Mouse (Mus musculus) stomach, embryonic 15.5 days (tissue): ENCODE measurements around the gene Rrad. TPM values are rescaled to one million over a fixed set of nuclear protein-coding genes. Genes with fewer than 3 reads are reported as not detected.
A peak's percentile ranks its signal among the peaks of the same experiment; 100 is the strongest.

Experiments used
- ATAC-seq: fragments of 200-750 bp; cut with Nextera tagmentation; 2 replicates; pipeline ENCODE4 v1.8.0; 2017; ENCODE audit warnings: low read depth, moderate number of reproducible peaks, moderate TSS enrichment; ENCODE audit not compliant: insufficient read depth, low FRiP score
- H3K27ac ChIP-seq: fragments of 300-500 bp; sonication (generic); 2 replicates; pipeline ENCODE4 v1.5.1; 2015; ENCODE audit warnings: mild to moderate bottlenecking, inconsistent platforms
- H3K27me3 ChIP-seq: fragments of 300-500 bp; sonication (generic); replicated peaks from 2 replicates; pipeline ENCODE4 v1.6.1; 2015; ENCODE audit warnings: inconsistent platforms
- H3K36me3 ChIP-seq: fragments of 300-500 bp; sonication (generic); 2 replicates; pipeline ENCODE4 v1.6.1; 2015; ENCODE audit warnings: inconsistent platforms
- H3K4me1 ChIP-seq: fragments of 300-500 bp; sonication (generic); 2 replicates; pipeline ENCODE4 v1.6.1; 2015; ENCODE audit warnings: inconsistent platforms
- H3K4me2 ChIP-seq: fragments of 300-500 bp; sonication (generic); 2 replicates; pipeline ENCODE4 v1.6.1; 2015; ENCODE audit warnings: mild to moderate bottlenecking, inconsistent platforms
- H3K4me3 ChIP-seq: fragments of 300-500 bp; sonication (generic); replicated peaks from 2 replicates; pipeline ENCODE4 v1.5.1; 2015; ENCODE audit warnings: inconsistent platforms
- H3K9ac ChIP-seq: fragments of 300-500 bp; sonication (generic); 2 replicates; pipeline ENCODE4 v1.6.1; 2015; ENCODE audit warnings: inconsistent platforms
- H3K9me3 ChIP-seq: fragments of 300-500 bp; sonication (generic); 2 replicates; pipeline ENCODE4 v1.6.1; 2016; ENCODE audit warnings: inconsistent platforms
- WGBS: fragments of 180-500 bp; shearing (Covaris S2); methylation state at CpG from one replicate; pipeline ENCODE4 v1.1.7; 2015; 5-methylcytosine and 5-hydroxymethylcytosine counted together
- polyA plus RNA-seq: library from polyadenylated mRNA; unstranded; fragments of >200 nt; fragmentation: Nextera tagmentation; extraction: Ambion mirVana; gene quantifications from 2 replicates; pipeline ENCODE4 v1.2.1, GENCODE M21; 2015

Gene Rrad
- polyA plus RNA-seq, 1 experiment from 2014 or later, result 7.9 TPM

DNA sequence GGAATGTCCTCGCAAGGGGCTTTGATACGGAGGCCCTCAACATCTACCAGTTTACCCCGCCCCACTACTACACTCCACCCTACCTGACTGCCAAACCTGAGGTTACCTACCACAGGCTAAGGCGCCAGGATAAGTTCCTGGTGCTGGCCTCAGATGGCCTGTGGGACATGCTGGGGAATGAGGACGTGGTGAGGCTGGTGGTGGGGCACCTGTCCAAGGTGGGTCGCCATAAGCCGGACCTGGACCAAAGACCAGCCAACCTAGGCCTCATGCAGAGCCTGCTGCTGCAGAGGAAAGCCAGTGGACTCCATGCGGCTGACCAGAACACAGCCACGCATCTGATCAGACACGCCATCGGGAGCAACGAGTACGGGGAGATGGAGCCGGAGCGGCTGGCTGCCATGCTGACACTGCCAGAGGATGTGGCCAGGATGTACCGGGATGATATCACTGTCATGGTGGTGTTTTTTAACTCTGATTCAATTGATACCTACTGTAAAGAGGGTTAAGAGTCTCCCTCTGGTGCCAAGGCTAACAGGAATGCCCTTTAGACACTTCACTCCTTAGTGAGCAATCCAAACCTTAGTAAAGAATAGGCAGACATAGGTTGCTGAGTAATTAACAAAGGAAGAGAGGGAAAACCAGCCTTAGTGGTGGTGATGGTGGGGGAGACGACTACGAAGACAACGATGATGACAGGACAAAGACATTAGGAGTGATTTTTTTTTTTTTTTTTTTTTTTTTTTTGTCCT lies 36.3 kb downstream of the Rrad start:
- Histone ChIP-seq H3K36me3 (peaks cover 12% of the 10 kb centered on the region), H3K27me3 (no peaks in the 10 kb centered on the region), H3K27ac (no peak overlapping the region), H3K4me1 (0 out of 2 replicates have a peak, but pooled peaks cover 10% of the 10 kb centered on the region), H3K4me2 (no peak overlapping the region), H3K4me3 (no peak overlapping the region), H3K9me3 (no peaks in the 10 kb centered on the region), H3K9ac (no peak overlapping the region)
- WGBS, result 92% methylated on average over 19 of the region's 19 CpGs
- no peak for ATAC-seq

DNA sequence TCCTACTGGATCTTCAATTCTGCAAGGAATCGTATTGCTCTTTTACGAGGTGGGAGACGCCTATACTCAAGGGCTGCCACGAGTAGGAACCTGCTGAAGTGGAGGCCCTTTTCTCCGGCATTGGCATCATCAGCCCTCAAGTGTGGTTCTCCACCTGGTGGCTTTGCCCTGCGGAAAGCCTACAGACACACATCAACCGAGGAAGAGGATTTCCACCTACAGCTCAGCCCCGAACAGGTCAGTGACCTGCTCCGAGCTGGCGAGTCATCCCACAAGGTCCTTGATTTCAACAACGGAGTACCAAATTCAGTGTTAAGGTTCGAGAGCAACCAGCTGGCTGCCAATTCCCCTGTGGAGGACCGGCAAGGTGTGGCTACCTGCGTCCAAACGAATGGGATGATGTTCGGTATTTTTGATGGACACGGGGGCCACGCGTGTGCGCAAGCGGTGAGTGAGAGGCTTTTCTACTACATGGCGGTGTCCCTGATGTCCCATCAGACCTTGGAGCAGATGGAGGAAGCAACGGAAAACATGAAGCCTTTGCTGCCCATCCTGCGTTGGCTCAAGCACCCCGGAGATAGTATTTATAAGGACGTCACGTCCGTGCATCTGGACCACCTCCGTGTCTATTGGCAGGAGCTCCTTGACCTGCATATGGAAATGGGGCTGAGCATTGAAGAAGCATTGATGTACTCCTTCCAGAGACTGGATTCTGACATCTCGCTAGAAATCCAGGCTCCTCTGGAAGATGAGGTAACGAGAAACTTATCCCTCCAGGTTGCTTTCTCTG lies 37.4 kb downstream of the Rrad start:
- Histone ChIP-seq H3K4me1 (0 out of 2 replicates have a peak, but pooled peaks cover 10% of the 10 kb centered on the region), H3K4me2 (no peak overlapping the region), H3K4me3 (no peak overlapping the region), H3K27me3 (no peaks in the 10 kb centered on the region), H3K27ac (no peak overlapping the region), H3K36me3 (peaks cover 12% of the 10 kb centered on the region), H3K9me3 (no peaks in the 10 kb centered on the region), H3K9ac (no peak overlapping the region)
- WGBS, result 94% methylated on average over 31 of the region's 31 CpGs
- no peak for ATAC-seq

DNA sequence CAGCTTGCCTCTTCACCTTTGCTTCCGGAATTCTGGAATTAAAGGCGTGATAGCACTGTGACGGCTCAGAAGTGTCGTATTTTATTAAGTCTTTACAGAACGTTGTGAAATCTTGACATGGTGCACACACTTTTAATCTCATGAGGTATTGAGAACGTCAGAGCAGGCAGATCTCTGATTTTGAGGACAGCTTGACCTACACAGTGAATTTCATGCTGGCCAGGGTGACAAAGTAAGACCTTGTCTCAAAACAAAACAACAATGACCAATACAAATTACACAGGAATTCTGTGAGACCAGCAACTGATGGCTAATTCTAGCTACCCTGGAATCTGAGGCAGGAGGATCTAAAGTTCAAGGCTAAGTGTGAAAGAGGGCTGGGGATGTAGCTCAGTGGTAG lies 38.6 kb downstream of the Rrad start:
- no peaks in the 10 kb centered on the region for H3K27me3 ChIP-seq
- 0 out of 2 replicates have a peak, but pooled peaks cover 10% of the 10 kb centered on the region for H3K4me1 ChIP-seq
- peaks cover 12% of the 10 kb centered on the region for H3K36me3 ChIP-seq
- H3K4me3 ChIP-seq, result peak overlapping the region; percentile 70; the same call in 1 of the 2 replicates
- no peak overlapping the region for H3K9ac ChIP-seq
- no peaks in the 10 kb centered on the region for H3K9me3 ChIP-seq
- 63% methylated on average over 6 of the region's 6 CpGs for WGBS
- H3K4me2 ChIP-seq, result peak overlapping the region; percentile 71
- no peak overlapping the region for H3K27ac ChIP-seq
- no peak for ATAC-seq

DNA sequence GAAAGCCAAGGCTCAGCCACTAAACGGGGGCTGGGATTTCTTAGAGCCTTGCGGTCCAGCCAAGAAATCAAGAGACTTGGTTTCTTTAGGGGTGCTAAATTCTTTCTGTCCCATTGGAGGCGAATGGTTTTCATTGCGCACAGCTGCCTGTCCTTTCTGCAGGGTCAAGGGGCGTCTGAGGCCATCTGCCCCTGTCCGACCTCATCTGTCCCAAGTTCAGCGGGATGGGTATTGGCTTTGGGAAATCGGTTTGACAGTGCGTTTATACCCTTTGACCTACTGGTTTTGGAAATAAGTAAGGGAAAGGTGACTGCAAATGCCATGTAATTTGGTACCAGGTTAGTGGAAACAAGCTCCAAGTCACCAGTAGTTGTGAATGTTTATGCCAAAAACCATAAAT lies 39.3 kb downstream of the Rrad start:
- no peak for ATAC-seq
- peak overlapping the region; percentile 70 for H3K4me3 ChIP-seq
- 2% methylated on average over 9 of the region's 9 CpGs for WGBS
- no peaks in the 10 kb centered on the region for H3K27me3 ChIP-seq
- no peaks in the 10 kb centered on the region for H3K9me3 ChIP-seq
- peak overlapping the region; percentile 89 for H3K27ac ChIP-seq
- H3K36me3 ChIP-seq, result peaks cover 12% of the 10 kb centered on the region
- H3K4me1 ChIP-seq, result 0 out of 2 replicates have a peak, but pooled peaks cover 10% of the 10 kb centered on the region
- peak overlapping the region; percentile 71 for H3K4me2 ChIP-seq
- H3K9ac ChIP-seq, result peak overlapping the region; percentile 57; the same call in 1 of the 2 replicates

DNA sequence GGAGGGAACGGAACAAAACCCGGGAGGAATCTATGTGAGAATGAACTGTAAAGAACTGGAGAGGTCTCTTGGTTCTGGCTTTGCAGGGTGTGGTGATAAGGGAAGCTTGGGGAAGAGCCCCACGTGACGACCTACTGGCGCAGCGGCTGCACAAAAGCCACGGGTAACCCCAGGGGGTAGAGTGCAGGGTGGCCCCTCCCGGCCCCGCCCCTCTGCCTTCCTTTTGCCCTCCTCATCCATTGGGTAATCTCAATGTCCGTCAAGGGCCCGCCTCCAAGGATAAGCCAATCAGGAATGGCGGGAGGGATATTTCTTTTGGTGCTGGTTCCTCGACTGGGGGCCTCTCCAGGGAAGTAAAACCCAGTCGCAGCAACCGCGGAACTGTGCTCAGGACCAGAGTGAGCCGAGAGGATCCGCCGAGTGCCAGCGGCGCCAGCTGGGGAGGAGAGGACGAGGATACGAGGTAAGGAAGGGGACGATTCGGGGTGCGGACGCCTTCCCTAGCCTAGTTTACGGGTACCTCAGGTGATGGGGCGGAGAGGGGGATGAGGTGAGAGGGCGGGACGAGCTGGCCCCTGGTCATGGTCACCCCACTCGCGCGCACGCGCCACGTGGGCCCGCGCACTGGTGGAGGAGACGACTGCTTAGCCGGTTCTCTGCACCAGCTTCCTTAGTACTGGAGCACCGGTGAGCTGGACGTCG lies 39.8 kb downstream of the Rrad start, which contains the start of gene Pdp2:
TSS of gene Pdp2 (plus strand) at position 319 of the 702 bp plus-strand sequence.
- H3K36me3 ChIP-seq, result peaks cover 12% of the 10 kb centered on the region
- no peaks in the 10 kb centered on the region for H3K27me3 ChIP-seq
- H3K9ac ChIP-seq, result peak within 1 kb of the TSS; percentile 57
- H3K9me3 ChIP-seq, result no peaks in the 10 kb centered on the region
- H3K4me1 ChIP-seq, result 0 out of 2 replicates have a peak, but pooled peaks cover 10% of the 10 kb centered on the region
- peak; percentile 99 for ATAC-seq
- peak within 1 kb of the TSS; percentile 70 for H3K4me3 ChIP-seq
- peak within 1 kb of the TSS; percentile 71 for H3K4me2 ChIP-seq
- under 1% methylated on average over 44 of the region's 44 CpGs for WGBS
- peak within 1 kb of the TSS; percentile 89 for H3K27ac ChIP-seq

DNA sequence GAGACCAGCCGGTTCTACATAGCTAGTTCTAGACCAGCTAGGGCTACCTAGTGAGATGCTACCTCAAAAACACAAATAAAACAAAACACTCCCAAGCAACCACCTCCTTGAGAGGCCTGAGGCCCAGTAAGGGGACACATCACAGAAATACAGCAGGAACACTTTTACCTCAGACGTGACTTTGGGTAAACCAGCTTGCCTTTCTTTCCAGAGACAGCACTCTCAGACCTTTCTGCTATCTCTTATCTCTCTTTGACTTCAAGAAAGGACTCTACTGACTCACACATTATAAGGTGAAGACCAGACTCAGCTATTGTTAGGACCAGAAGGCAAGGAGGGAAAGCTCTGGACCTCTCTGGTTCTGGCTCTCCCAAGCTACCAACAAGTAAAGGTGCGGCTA lies 40.8 kb downstream of the Rrad start:
- H3K4me2 ChIP-seq, result no peak overlapping the region
- 87% methylated on average over 3 of the region's 3 CpGs for WGBS

DNA sequence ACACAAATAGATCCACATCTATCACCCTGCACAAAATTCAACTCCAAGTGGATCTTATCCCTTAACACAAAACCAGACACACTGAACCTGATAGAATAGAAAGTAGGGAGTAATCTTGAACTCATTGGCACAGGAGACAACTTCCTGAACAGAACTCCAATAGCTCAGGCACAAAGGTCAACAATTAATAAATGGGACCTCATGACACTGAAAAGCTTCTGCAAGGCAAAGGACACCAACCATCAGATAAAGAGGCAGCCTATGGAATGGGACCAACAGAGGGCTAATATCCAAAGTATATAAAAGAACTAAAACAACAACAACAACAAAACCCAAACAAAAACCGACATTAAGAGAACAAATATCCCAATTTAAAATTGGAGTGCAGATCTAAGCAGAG lies 46.6 kb downstream of the Rrad start:
- Histone ChIP-seq H3K4me1 (no peaks in the 10 kb centered on the region), H3K9me3 (no peaks in the 10 kb centered on the region), H3K4me3 (no peak overlapping the region), H3K36me3 (no peaks in the 10 kb centered on the region), H3K4me2 (no peak overlapping the region), H3K9ac (no peak overlapping the region), H3K27me3 (no peaks in the 10 kb centered on the region), H3K27ac (no peak overlapping the region)
- no peak for ATAC-seq
- WGBS, result 52% methylated on average over 1 of the region's 1 CpGs

More for the DNA sequence above, 40.8 kb downstream of the Rrad start:
- Histone ChIP-seq H3K9ac (no peak overlapping the region), H3K4me1 (0 out of 2 replicates have a peak, but pooled peaks cover 10% of the 10 kb centered on the region), H3K27ac (no peak overlapping the region), H3K36me3 (peaks cover 12% of the 10 kb centered on the region), H3K4me3 (no peak overlapping the region), H3K9me3 (no peaks in the 10 kb centered on the region), H3K27me3 (no peaks in the 10 kb centered on the region)
- no peak for ATAC-seq

Other genes starting within 250 kb of the Rrad start
- 6.2 and 6.4 TPM in 2 replicates for gene Cmtm4, start 235.5 kb downstream of the Rrad start, polyA plus RNA-seq
- 54.9 and 58.0 TPM in 2 replicates for gene Dync1li2, start 188.3 kb downstream of the Rrad start, polyA plus RNA-seq
- gene Terb1, start 121.4 kb downstream of the Rrad start, polyA plus RNA-seq, result 0.21 and 0.32 TPM in 2 replicates
- gene Nae1, start 96.7 kb downstream of the Rrad start, polyA plus RNA-seq, result 84.4 and 91.2 TPM in 2 replicates
- gene Car7, start 96.6 kb downstream of the Rrad start, polyA plus RNA-seq, result 1.0 TPM in 2 replicates
- 11.8 and 13.4 TPM in 2 replicates for gene Pdp2, start 39.9 kb downstream of the Rrad start, polyA plus RNA-seq
- 0.92 and 2.7 TPM in 2 replicates for gene Cdh16, start 6.9 kb downstream of the Rrad start, polyA plus RNA-seq
- 93.3 and 95.5 TPM in 2 replicates for gene Ciao2b, start 10.6 kb upstream of the Rrad start, polyA plus RNA-seq
- 1.5 and 2.7 TPM in 2 replicates for gene Ces2a, start 102.7 kb upstream of the Rrad start, polyA plus RNA-seq
- 0.55 and 0.59 TPM in 2 replicates for gene Ces2b, start 200.2 kb upstream of the Rrad start, polyA plus RNA-seq
- 0.80 and 0.87 TPM in 2 replicates for gene Ces2c, start 215.7 kb upstream of the Rrad start, polyA plus RNA-seq